Mouse (Mus musculus) embryonic facial prominence, embryonic 13.5 days (tissue): ENCODE data around the gene Prss44. TPM values are rescaled to one million over a fixed set of nuclear protein-coding genes. Genes with fewer than 3 reads are reported as not detected.
"Not testable (repeated sequence)": the region's sequence is repeated elsewhere in the genome, so short reads cannot be mapped to it uniquely, and the experiment has no call there.

Source experiments
- ATAC-seq: fragments of 200-750 bp; cut with Nextera tagmentation; 2 replicates; pipeline ENCODE4 v1.8.0; 2017; ENCODE audit warnings: low read depth; ENCODE audit not compliant: insufficient number of reproducible peaks, insufficient read depth, low FRiP score, low TSS enrichment
- H3K27ac ChIP-seq: fragments of 300-500 bp; sonication (generic); 2 replicates; pipeline ENCODE4 v1.5.1; 2015; ENCODE audit warnings: moderate library complexity, mild to moderate bottlenecking, inconsistent platforms
- H3K27me3 ChIP-seq: fragments of 300-500 bp; sonication (generic); 2 replicates; pipeline ENCODE4 v1.6.1; 2015; ENCODE audit warnings: mild to moderate bottlenecking, inconsistent platforms
- H3K36me3 ChIP-seq: fragments of 300-500 bp; sonication (generic); 2 replicates; pipeline ENCODE4 v1.6.1; 2015; ENCODE audit warnings: mild to moderate bottlenecking, inconsistent platforms
- H3K4me1 ChIP-seq: fragments of 300-500 bp; sonication (generic); 2 replicates; pipeline ENCODE4 v1.6.1; 2015; ENCODE audit warnings: inconsistent platforms
- H3K4me2 ChIP-seq: fragments of 300-500 bp; sonication (generic); 2 replicates; pipeline ENCODE4 v1.6.1; 2015; ENCODE audit warnings: moderate library complexity, mild to moderate bottlenecking, inconsistent platforms
- H3K4me3 ChIP-seq: fragments of 300-500 bp; sonication (generic); 2 replicates; pipeline ENCODE4 v1.5.1; 2015; ENCODE audit warnings: mild to moderate bottlenecking, inconsistent platforms
- H3K9ac ChIP-seq: fragments of 300-500 bp; sonication (generic); 2 replicates; pipeline ENCODE4 v1.6.1; 2015; ENCODE audit warnings: mild to moderate bottlenecking, inconsistent platforms
- H3K9me3 ChIP-seq: fragments of 300-500 bp; sonication (generic); 2 replicates; pipeline ENCODE4 v1.6.1; 2016; ENCODE audit warnings: inconsistent platforms
- WGBS: fragments of 180-500 bp; shearing (Covaris S2); methylation state at CpG from one replicate; pipeline ENCODE4 v1.1.7; 2015; ENCODE audit warnings: mixed read lengths; 5-methylcytosine and 5-hydroxymethylcytosine counted together
- polyA plus RNA-seq: library from polyadenylated mRNA; unstranded; fragments of >200 nt; fragmentation: Nextera tagmentation; extraction: Ambion mirVana; gene quantifications from 2 replicates; pipeline ENCODE4 v1.2.1, GENCODE M21; 2015

Prss44 gene
- polyA plus RNA-seq, 1 experiment from 2014 or later, result not detected

DNA sequence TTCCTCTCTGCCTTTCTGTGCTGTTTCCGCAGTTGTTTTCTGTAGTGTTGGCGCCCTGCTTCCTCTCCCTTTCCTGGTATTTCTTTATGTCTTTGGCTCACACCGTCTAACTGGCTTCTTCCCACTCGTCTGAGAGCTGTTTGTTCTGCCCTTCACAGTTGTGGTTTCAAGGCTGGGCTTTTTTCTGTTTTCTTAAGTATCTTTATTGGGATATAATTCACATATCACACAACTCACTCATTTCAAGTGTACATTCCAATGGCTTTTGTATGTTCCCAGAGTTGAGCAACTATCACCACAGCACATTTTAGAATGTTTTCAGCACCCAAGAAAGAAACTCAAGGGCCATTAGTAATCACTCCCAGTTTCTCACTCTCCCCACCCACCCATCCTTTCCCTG, 23.3 kb upstream of the Prss44 start:
- Histone ChIP-seq H3K27ac (no peak overlapping the region), H3K4me3 (no peak overlapping the region), H3K27me3 (no peaks in the 10 kb centered on the region), H3K4me1 (no peaks in the 10 kb centered on the region), H3K9me3 (no peaks in the 10 kb centered on the region), H3K36me3 (no peaks in the 10 kb centered on the region), H3K4me2 (no peak overlapping the region), H3K9ac (no peak overlapping the region)
- 80% methylated on average over 4 of the region's 4 CpGs for WGBS
- no peak for ATAC-seq

- Histone ChIP-seq H3K4me3 (no peak overlapping the region), H3K36me3 (no peaks in the 10 kb centered on the region), H3K9me3 (no peaks in the 10 kb centered on the region), H3K9ac (no peak overlapping the region), H3K27ac (no peak overlapping the region), H3K4me1 (no peaks in the 10 kb centered on the region), H3K4me2 (no peak overlapping the region), H3K27me3 (no peaks in the 10 kb centered on the region)
- ATAC-seq, result no peak
- 83% methylated on average over 10 of the region's 10 CpGs for WGBS
Measured at GRCm38 (mm10) chr9:110797013-110797412, 16.8 kb upstream of the Prss44 start.

- H3K4me3 ChIP-seq, result no peak within 1 kb of the TSS
- no peak within 1 kb of the TSS for H3K27ac ChIP-seq
- H3K4me1 ChIP-seq, result no peaks in the 10 kb centered on the region
- no peaks in the 10 kb centered on the region for H3K27me3 ChIP-seq
- 93% methylated on average over 14 of the region's 14 CpGs for WGBS
- no peak within 1 kb of the TSS for H3K9ac ChIP-seq
- ATAC-seq, result no peak
- H3K4me2 ChIP-seq, result no peak within 1 kb of the TSS
- no peaks in the 10 kb centered on the region for H3K36me3 ChIP-seq
- H3K9me3 ChIP-seq, result no peaks in the 10 kb centered on the region
Measured at GRCm38 (mm10) chr9:110797866-110798265, 15.9 kb upstream of the Prss44 start, which contains the start of gene Prss42. TSS of gene Prss42 (plus strand) at chr9:110798166.

DNA sequence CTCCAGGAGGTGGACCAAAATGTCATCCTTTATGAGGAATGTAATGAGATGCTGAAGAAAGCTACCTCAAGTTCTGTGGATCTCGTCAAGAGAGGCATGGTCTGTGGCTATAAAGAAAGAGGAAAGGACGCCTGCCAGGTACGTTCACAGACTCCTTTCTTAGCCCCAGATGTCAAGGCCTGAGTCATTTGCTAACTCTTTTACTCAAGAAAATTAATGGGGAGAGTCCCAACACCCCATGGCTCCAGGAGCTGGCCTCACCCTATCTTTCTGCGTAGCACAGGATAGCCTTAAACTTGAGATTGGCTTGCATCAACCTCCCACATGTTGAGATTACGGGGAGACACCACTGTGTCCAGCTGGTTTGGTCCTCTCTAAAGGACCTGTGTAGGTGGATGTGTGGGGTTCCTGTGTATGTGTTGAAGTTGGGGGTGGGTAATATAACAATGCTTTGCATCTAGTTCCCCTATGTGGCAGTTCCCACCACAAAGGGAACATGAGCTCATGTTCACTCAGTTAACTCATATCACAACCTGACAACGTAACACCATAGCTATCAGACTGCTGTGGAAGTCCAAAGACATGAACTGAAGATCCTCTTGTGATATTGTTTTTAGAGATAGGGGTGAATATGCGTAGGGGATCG, 12.8 kb upstream of the Prss44 start:
- Histone ChIP-seq H3K27ac (no peak overlapping the region), H3K4me3 (no peak overlapping the region), H3K27me3 (no peaks in the 10 kb centered on the region), H3K36me3 (no peaks in the 10 kb centered on the region), H3K9ac (no peak overlapping the region), H3K4me1 (no peaks in the 10 kb centered on the region), H3K9me3 (no peaks in the 10 kb centered on the region), H3K4me2 (no peak overlapping the region)
- WGBS, result 91% methylated on average over 8 of the region's 8 CpGs
- no peak for ATAC-seq

DNA sequence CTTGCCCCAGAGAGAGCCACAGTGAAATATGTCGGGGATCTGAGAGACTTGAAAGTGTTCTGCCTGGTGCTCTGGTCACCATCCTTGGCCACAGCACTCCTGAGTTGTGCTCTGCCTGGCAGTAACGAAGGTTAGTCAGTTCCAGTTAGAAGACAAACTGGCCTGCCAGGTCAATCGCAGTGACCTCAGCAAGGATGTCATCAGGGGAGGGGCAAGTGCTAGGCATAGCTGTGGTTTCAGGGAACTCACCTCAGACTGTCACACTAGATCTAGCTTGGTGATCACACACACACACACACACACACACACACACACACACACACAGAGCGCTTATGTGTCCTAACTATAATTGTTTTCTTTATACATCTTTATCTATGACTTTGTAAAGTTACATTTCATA, 10.5 kb upstream of the Prss44 start:
- no peaks in the 10 kb centered on the region for H3K9me3 ChIP-seq
- H3K4me2 ChIP-seq, result no peak overlapping the region
- no peak for ATAC-seq
- H3K4me1 ChIP-seq, result no peaks in the 10 kb centered on the region
- no peak overlapping the region for H3K9ac ChIP-seq
- no peaks in the 10 kb centered on the region for H3K36me3 ChIP-seq
- 66% methylated on average over 4 of the region's 4 CpGs for WGBS
- no peak overlapping the region for H3K27ac ChIP-seq
- no peaks in the 10 kb centered on the region for H3K27me3 ChIP-seq
- H3K4me3 ChIP-seq, result no peak overlapping the region

GRCm38 (mm10) chr9:110810051-110810450, 3.7 kb upstream of the Prss44 start:
- H3K9me3 ChIP-seq, result no peaks in the 10 kb centered on the region
- H3K27ac ChIP-seq, result no peak overlapping the region
- ATAC-seq, result no peak
- H3K36me3 ChIP-seq, result no peaks in the 10 kb centered on the region
- H3K4me3 ChIP-seq, result no peak overlapping the region
- no peak overlapping the region for H3K9ac ChIP-seq
- 80% methylated on average over 4 of the region's 4 CpGs for WGBS
- H3K4me1 ChIP-seq, result no peaks in the 10 kb centered on the region
- H3K27me3 ChIP-seq, result no peaks in the 10 kb centered on the region
- H3K4me2 ChIP-seq, result no peak overlapping the region

GRCm38 (mm10) chr9:110820546-110820945, 6.8 kb downstream of the Prss44 start:
- not testable (repeated sequence) for H3K9ac ChIP-seq, H3K4me1 ChIP-seq, H3K27ac ChIP-seq, H3K27me3 ChIP-seq, H3K4me3 ChIP-seq, H3K36me3 ChIP-seq, H3K9me3 ChIP-seq, ATAC-seq, H3K4me2 ChIP-seq

DNA sequence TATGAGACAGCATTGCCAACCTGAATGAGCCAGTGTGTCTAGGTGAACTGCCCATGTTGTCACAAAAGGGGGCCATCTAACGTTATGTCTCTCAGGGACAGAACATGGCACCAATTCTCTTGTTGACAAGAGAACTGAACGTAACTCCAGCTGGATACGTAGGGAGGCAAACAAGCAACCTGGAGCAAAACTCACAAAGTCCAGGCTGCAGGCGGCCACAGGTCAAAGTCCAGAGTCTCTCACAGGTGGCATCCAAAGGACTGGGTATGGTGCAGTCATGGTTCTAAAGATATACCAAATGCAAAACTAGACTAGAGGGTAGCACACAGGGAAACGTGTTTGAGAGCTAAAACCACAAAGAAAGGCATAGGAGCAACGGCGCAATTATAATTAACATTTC, 7.6 kb downstream of the Prss44 start:
- H3K4me2 ChIP-seq, result no peak overlapping the region
- no peak overlapping the region for H3K9ac ChIP-seq
- ATAC-seq, result no peak
- no peak overlapping the region for H3K27ac ChIP-seq
- H3K36me3 ChIP-seq, result no peaks in the 10 kb centered on the region
- WGBS, result 86% methylated on average over 7 of the region's 7 CpGs
- no peaks in the 10 kb centered on the region for H3K27me3 ChIP-seq
- no peaks in the 10 kb centered on the region for H3K9me3 ChIP-seq
- no peak overlapping the region for H3K4me3 ChIP-seq
- no peaks in the 10 kb centered on the region; the same call in 1 of the 2 replicates for H3K4me1 ChIP-seq

DNA sequence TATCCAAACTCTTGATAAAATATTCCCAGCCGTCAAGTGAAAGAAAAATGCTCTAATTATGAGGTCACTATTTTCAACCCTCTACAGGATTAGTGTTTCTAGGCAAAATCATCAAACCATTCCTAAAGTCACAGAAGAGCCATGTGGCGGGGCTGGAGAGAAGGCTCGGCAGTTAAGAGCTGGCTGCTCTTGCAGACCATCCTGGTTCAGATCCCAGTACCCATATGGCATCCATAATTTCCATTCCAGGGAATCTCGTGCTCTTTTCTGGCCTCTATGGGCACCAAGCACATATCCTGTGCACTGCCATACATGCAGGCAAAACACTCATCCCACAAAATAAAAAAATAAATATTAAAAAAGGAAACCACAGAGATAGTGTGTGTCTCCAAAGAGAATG, 11.6 kb downstream of the Prss44 start:
- no peak overlapping the region for H3K9ac ChIP-seq
- no peaks in the 10 kb centered on the region for H3K36me3 ChIP-seq
- ATAC-seq, result no peak
- H3K4me1 ChIP-seq, result no peaks in the 10 kb centered on the region; the same call in 1 of the 2 replicates
- H3K9me3 ChIP-seq, result no peaks in the 10 kb centered on the region
- no peak overlapping the region for H3K4me3 ChIP-seq
- no peak overlapping the region for H3K27ac ChIP-seq
- H3K27me3 ChIP-seq, result no peaks in the 10 kb centered on the region
- no peak overlapping the region for H3K4me2 ChIP-seq
- WGBS, result 70% methylated on average over 4 of the region's 4 CpGs

DNA sequence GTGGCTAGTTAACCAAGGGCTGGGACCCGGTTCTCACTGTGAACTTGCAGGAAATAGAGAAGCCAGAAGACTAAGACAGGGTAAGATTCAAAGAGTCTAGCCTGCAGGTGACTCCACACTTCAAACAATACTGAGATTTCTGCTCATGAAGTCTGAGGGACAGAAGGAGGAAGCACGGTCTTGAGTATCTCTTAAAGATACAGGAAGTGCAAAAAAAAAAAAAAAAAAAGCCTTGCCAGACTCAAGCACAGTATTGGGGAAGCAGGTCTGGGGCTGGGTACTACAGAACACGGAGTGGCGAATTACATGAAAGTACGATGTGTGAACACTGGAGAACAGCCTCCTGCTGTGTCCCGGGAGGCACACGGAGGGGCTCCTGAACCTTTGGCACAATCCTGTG, 12.0 kb downstream of the Prss44 start:
- no peak overlapping the region for H3K27ac ChIP-seq
- 75% methylated on average over 7 of the region's 7 CpGs for WGBS
- ATAC-seq, result no peak

DNA sequence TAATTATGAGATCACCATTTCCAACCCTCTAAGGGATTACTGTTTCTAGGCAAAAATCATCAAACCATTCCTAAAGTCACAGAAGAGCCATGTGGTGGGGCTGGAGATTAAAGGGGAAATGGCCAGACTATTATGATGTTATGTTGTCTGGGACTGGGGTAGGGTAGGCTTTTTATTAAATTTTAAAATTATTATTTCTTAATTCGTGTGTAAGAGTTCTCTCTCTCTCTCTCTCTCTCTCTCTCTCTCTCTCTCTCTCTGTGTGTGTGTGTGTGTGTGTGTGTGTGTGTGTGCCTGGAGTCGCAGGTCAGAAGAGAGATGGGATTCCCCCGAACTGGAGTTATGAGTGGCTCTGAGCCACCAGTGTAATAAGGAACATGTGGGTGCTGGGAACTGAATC, 12.6 kb downstream of the Prss44 start, which contains the start of gene Prss43:
Gene Prss43, plus strand, starts transcription at position 301 of the 400 bp plus-strand sequence.
- no peak within 1 kb of the TSS for H3K27ac ChIP-seq
- no peak within 1 kb of the TSS for H3K9ac ChIP-seq
- H3K4me2 ChIP-seq, result no peak within 1 kb of the TSS
- no peaks in the 10 kb centered on the region for H3K27me3 ChIP-seq
- 69% methylated on average over 3 of the region's 3 CpGs for WGBS
- H3K4me1 ChIP-seq, result no peaks in the 10 kb centered on the region; the same call in 1 of the 2 replicates
- H3K9me3 ChIP-seq, result no peaks in the 10 kb centered on the region
- ATAC-seq, result no peak
- H3K36me3 ChIP-seq, result no peaks in the 10 kb centered on the region
- H3K4me3 ChIP-seq, result no peak within 1 kb of the TSS

More for the DNA sequence above, 12.0 kb downstream of the Prss44 start:
- no peaks in the 10 kb centered on the region; the same call in 1 of the 2 replicates for H3K4me1 ChIP-seq
- no peak overlapping the region for H3K9ac ChIP-seq
- no peaks in the 10 kb centered on the region for H3K27me3 ChIP-seq
- H3K4me2 ChIP-seq, result no peak overlapping the region
- no peak overlapping the region for H3K4me3 ChIP-seq
- no peaks in the 10 kb centered on the region for H3K36me3 ChIP-seq
- no peaks in the 10 kb centered on the region for H3K9me3 ChIP-seq

DNA sequence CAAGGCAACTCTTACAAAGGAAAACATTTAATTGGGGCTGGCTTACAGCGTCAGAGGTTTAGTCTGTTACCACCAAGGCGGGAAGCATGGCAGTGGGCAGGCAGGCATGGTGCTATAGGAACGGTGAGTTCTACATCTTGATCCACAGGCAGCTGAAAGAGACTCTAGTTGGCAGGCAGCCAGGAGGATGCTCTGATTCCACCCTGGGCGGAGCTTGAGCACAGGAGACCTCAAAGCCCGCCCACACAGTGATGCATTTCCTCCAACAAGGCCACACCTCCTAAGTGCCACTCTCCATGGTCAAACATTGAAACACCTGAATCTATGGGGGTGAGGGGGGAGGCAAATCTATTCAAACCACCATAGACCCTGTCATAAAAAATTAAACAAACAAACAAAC, 19.2 kb downstream of the Prss44 start:
- 69% methylated on average over 5 of the region's 5 CpGs for WGBS
- no peaks in the 10 kb centered on the region for H3K9me3 ChIP-seq
- H3K4me3 ChIP-seq, result no peak overlapping the region
- no peak overlapping the region for H3K4me2 ChIP-seq
- H3K36me3 ChIP-seq, result no peaks in the 10 kb centered on the region
- H3K27ac ChIP-seq, result no peak overlapping the region
- no peak overlapping the region for H3K9ac ChIP-seq
- no peaks in the 10 kb centered on the region for H3K4me1 ChIP-seq
- ATAC-seq, result no peak
- H3K27me3 ChIP-seq, result no peaks in the 10 kb centered on the region
